Mouse (Mus musculus): ENCODE data around the gene Pappa2.
A peak's percentile ranks its signal among the peaks of the same experiment; 100 is the strongest.

The Pappa2 gene

GRCm38 (mm10) chr1:158897339-158897738 is 83.0 kb downstream of the Pappa2 start:
- DNase-seq = no peak

- no peak for DNase-seq
Measured at GRCm38 (mm10) chr1:158894441-158894840, 85.8 kb downstream of the Pappa2 start.

- no peak for DNase-seq
Measured at GRCm38 (mm10) chr1:158875487-158875886, 104.8 kb downstream of the Pappa2 start.

GRCm38 (mm10) chr1:158874552-158875077 is 105.7 kb downstream of the Pappa2 start:
- DNase-seq = no peak

- no peak for DNase-seq
Measured at GRCm38 (mm10) chr1:158873631-158874030, 106.7 kb downstream of the Pappa2 start.

GRCm38 (mm10) chr1:158871401-158871800 is 108.9 kb downstream of the Pappa2 start:
- DNase-seq = no peak

- DNase-seq = no peak
Measured at GRCm38 (mm10) chr1:158860190-158860589, 120.1 kb downstream of the Pappa2 start.

- no peak for DNase-seq
Measured at GRCm38 (mm10) chr1:158853936-158854882, 126.1 kb downstream of the Pappa2 start.

- DNase-seq = no peak
Measured at GRCm38 (mm10) chr1:158852836-158853567, 127.3 kb downstream of the Pappa2 start.

- no peak for DNase-seq
Measured at GRCm38 (mm10) chr1:158850459-158850858, 129.8 kb downstream of the Pappa2 start.

GRCm38 (mm10) chr1:158844604-158845003 is 135.7 kb downstream of the Pappa2 start:
- DNase-seq = no peak

- no peak for DNase-seq
Measured at GRCm38 (mm10) chr1:158837151-158837550, 143.1 kb downstream of the Pappa2 start.

GRCm38 (mm10) chr1:158830152-158830551 is 150.1 kb downstream of the Pappa2 start:
- DNase-seq = no peak

GRCm38 (mm10) chr1:158827931-158828330 is 152.4 kb downstream of the Pappa2 start:
- DNase-seq = no peak

- DNase-seq = no peak
Measured at GRCm38 (mm10) chr1:158819676-158820075, 160.6 kb downstream of the Pappa2 start.

GRCm38 (mm10) chr1:158816479-158816878 is 163.8 kb downstream of the Pappa2 start:
- no peak for DNase-seq

GRCm38 (mm10) chr1:158811887-158812286 is 168.4 kb downstream of the Pappa2 start:
- no peak for DNase-seq

GRCm38 (mm10) chr1:158775486-158775885 is 204.8 kb downstream of the Pappa2 start:
- DNase-seq = peak in 1 of 2 experiments; percentile 13

GRCm38 (mm10) chr1:158773102-158773501 is 207.2 kb downstream of the Pappa2 start:
- no peak for DNase-seq

- DNase-seq = peak in 1 of 2 experiments; percentile 12
Measured at GRCm38 (mm10) chr1:158770756-158771155, 209.5 kb downstream of the Pappa2 start.

GRCm38 (mm10) chr1:158770036-158770655 is 210.1 kb downstream of the Pappa2 start:
- DNase-seq = peak in 1 of 2 experiments; percentile 12

- DNase-seq = no peak
Measured at GRCm38 (mm10) chr1:158765842-158766241, 214.4 kb downstream of the Pappa2 start.

GRCm38 (mm10) chr1:158764727-158765126 is 215.6 kb downstream of the Pappa2 start:
- DNase-seq = no peak

All from cerebellum, postnatal 36 days (tissue).